Comparison of ENCODE assay signal across 17 mouse cellular contexts in genomic region chr4:33281891-33282685, GRCm38 (mm10). TPM values are rescaled to one million over a fixed set of nuclear protein-coding genes. Genes with fewer than 3 reads are reported as not detected.
DNase-seq lines count a peak whose midpoint lies in the region; ATAC-seq and TF ChIP-seq lines count a peak whose summit lies in the region.
"Had no signal": no experiment of that assay in that cellular context is flagged by ENCODE, and none has a peak within 500 bp of the region (broad histone marks: within the 10 kb centered on the region; RNA-seq: fewer than 3 reads in every experiment).

No protein-coding gene starts in this region.

- DNase-seq in heart, adult 18-20 months: peak; percentile 23 to 64
- DNase-seq in heart, postnatal 4 days: no peak
- peak; percentile 67 for DNase-seq in kidney, adult 9 months
- DNase-seq in kidney, adult 11 months: no peak
- DNase-seq in Patski (ENCODE audit: low read depth, low spot score): peak; percentile 82
- DNase-seq in lung, postnatal 14 days: no peak
- DNase-seq: cerebellum, adult 9-10 months; left cerebral cortex, postnatal 4 days; retina, postnatal 1 day; right cerebral cortex, postnatal 4 days had no signal

- CTCF ChIA-PET in Patski (lab: Charles Lee): interaction anchor here (1.1 kb wide), 1 partner anchor 11 kb away, joined by 3 read pairs; no protein-coding TSS in a partner anchor

- 64% methylated on average over 3 of the region's 3 CpGs for WGBS in small intestine, adult 2 months

- no peaks in the 10 kb centered on the region for H3K36me3 ChIP-seq in small intestine, adult 2 months (ENCODE audit: control insufficient read depth, insufficient read depth, low read length)
- H3K36me3 ChIP-seq: embryonic facial prominence, embryonic 12.5 days; heart, embryonic 13.5 days; liver, embryonic 12.5 days; lung, embryonic 15.5 days; midbrain, embryonic 13.5 days had no signal

- POLR2A ChIA-PET in Patski (lab: Charles Lee): no interaction called here

- no peak overlapping the region for H3K4me3 ChIP-seq in small intestine, adult 2 months (ENCODE audit: low read depth, low read length)
- H3K4me3 ChIP-seq: embryonic facial prominence, embryonic 12.5 days; heart, embryonic 13.5 days; liver, embryonic 12.5 days; lung, embryonic 15.5 days; midbrain, embryonic 13.5 days had no signal

- peak; percentile 79 for ATAC-seq in Patski
- ATAC-seq: forebrain, embryonic 16.5 days; liver, embryonic 12.5 days; midbrain, embryonic 13.5 days had no signal

- H3K27me3 ChIP-seq in Patski: no peaks in the 10 kb centered on the region
- H3K27me3 ChIP-seq in small intestine, adult 2 months (ENCODE audit: control insufficient read depth, insufficient read depth, low read length): no peaks in the 10 kb centered on the region
- H3K27me3 ChIP-seq: embryonic facial prominence, embryonic 12.5 days; heart, embryonic 13.5 days; lung, embryonic 15.5 days; midbrain, embryonic 13.5 days had no signal

- peaks cover 17% of the 10 kb centered on the region; the same call in 1 of the 2 replicates for H3K4me1 ChIP-seq in small intestine, adult 2 months (ENCODE audit: control insufficient read depth, insufficient read depth, insufficient read length, low read length)
- H3K4me1 ChIP-seq: embryonic facial prominence, embryonic 12.5 days; liver, embryonic 12.5 days; lung, embryonic 15.5 days; midbrain, embryonic 13.5 days had no signal

- in situ Hi-C loops in Patski (cut with MboI; ENCODE audit: low pct_unique_long_range_greater_than_20kb): no loop called here

- TF ChIP-seq POLR2A in small intestine, adult 2 months (IDR thresholded peaks at IDR 0.05; ENCODE audit: low read depth, low read length): no peak

- peak overlapping the region; percentile 95 for H3K27ac ChIP-seq in small intestine, adult 2 months (ENCODE audit: insufficient read depth, low read depth, low read length)
- H3K27ac ChIP-seq: embryonic facial prominence, embryonic 12.5 days; heart, embryonic 13.5 days; liver, embryonic 12.5 days; lung, embryonic 15.5 days; midbrain, embryonic 13.5 days had no signal

- TF ChIP-seq CTCF in Patski (IDR thresholded peaks at IDR 0.05): no peak
- TF ChIP-seq CTCF in small intestine, adult 2 months (IDR thresholded peaks at IDR 0.05; ENCODE audit: extremely low read depth, insufficient read length, insufficient replicate concordance, low read depth, low read length): no peak

RNA-seq across cellular contexts. Expression of gene Pnrc1, which starts 7.9 kb away (rescaled TPM):
- 100 to 1,000 TPM; 160 to 193 TPM for total RNA-seq in heart, adult 18-20 months (2021)
- 100 to 1,000 TPM; 103 to 110 TPM for total RNA-seq in heart, postnatal 4 days (2021)
- polyA plus RNA-seq in Patski (2021): 49.0 TPM
- polyA plus RNA-seq in small intestine, adult 2 months (2012; rRNA removed): 119 and 337 TPM in 2 replicates

RNA-seq across cellular contexts. Expression of gene Rngtt, which starts 28.0 kb away (rescaled TPM):
- 10 to 100 TPM; 10.0 to 11.1 TPM for total RNA-seq in heart, adult 18-20 months (2021)
- 10 to 100 TPM; 16.7 to 16.9 TPM for total RNA-seq in heart, postnatal 4 days (2021)
- 11.0 TPM for polyA plus RNA-seq in Patski (2021)
- 0.65 and 1.5 TPM in 2 replicates for polyA plus RNA-seq in small intestine, adult 2 months (2012; rRNA removed)

Comparison
In these comparisons a context has a peak if more than half of its experiments do, and no peak if none do; other contexts are left out.
1. DNase-seq: peak in heart, adult 18-20 months (2 of 2), kidney, adult 9 months (single experiment) and Patski (single experiment); none in heart, postnatal 4 days (single experiment), kidney, adult 11 months (single experiment) and lung, postnatal 14 days (single experiment).